Mouse (Mus musculus) liver, embryonic 14.5 days (tissue): ENCODE data around the gene Srsf2.

Source experiments
- CTCF ChIP-seq: IDR thresholded peaks from 2 replicates; pipeline ENCODE4 v1.5.1; 2016; ENCODE audit warnings: antibody characterized with exemption, low read depth, control low read depth
- EP300 ChIP-seq: IDR thresholded peaks from 2 replicates; pipeline ENCODE4 v1.6.1; 2016; ENCODE audit warnings: antibody characterized with exemption, low read depth

DNA sequence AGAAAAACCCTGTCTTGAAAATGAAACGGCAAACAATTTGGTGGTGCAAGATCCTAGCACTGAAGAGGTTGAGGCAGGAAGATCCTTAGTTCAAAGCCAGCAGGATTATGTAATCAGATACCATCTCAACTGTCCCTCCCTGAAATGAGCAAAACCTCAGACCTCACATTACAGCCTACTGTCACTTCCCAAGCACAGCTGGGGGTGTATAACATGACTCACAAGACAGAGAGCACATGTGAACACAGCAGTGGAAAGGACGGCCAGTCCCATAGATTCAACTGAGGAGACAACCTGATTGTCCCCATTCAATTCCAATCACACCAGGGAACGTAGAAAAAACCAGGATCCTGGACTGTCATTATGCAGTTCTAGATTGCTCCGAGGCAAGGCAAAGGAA lies 16.6 kb downstream of the Srsf2 start:
- TF ChIP-seq CTCF (no peak), EP300 (no peak)
